Comparison of ENCODE assay signal across 27 mouse cellular contexts in genomic region chr10:94112207-94112606, GRCm38 (mm10). TPM values are rescaled to one million over a fixed set of nuclear protein-coding genes. Genes with fewer than 3 reads are reported as not detected.
DNase-seq lines count a peak whose midpoint lies in the region; ATAC-seq and TF ChIP-seq lines count a peak whose summit lies in the region.
"Had no signal": no experiment of that assay in that cellular context is flagged by ENCODE, and none has a peak within 500 bp of the region (broad histone marks: within the 10 kb centered on the region; RNA-seq: fewer than 3 reads in every experiment).

No protein-coding gene starts in this region.

- H3K9me3 ChIP-seq in forebrain, postnatal 0 days (ENCODE audit: low read length): no peaks in the 10 kb centered on the region
- no peaks in the 10 kb centered on the region for H3K9me3 ChIP-seq in forebrain, embryonic 16.5 days (ENCODE audit: control insufficient read depth, low read length)
- no peaks in the 10 kb centered on the region for H3K9me3 ChIP-seq in hindbrain, postnatal 0 days (ENCODE audit: low read length)
- no peaks in the 10 kb centered on the region for H3K9me3 ChIP-seq in hindbrain, embryonic 14.5 days (ENCODE audit: control insufficient read depth, low read length)
- H3K9me3 ChIP-seq in midbrain, postnatal 0 days (ENCODE audit: low read length): no peaks in the 10 kb centered on the region
- no peaks in the 10 kb centered on the region for H3K9me3 ChIP-seq in midbrain, embryonic 11.5 days (ENCODE audit: control insufficient read depth, low read length)
- H3K9me3 ChIP-seq: forebrain, embryonic 10.5 days; forebrain, embryonic 13.5 days; heart, embryonic 10.5 days; heart, embryonic 13.5 days; hindbrain, embryonic 15.5 days; intestine, embryonic 15.5 days had no signal

- H3K9ac ChIP-seq in forebrain, postnatal 0 days: no peak overlapping the region
- no peak overlapping the region for H3K9ac ChIP-seq in forebrain, embryonic 16.5 days (replicated peaks; ENCODE audit: low read depth, low read length)
- no peak overlapping the region for H3K9ac ChIP-seq in hindbrain, postnatal 0 days (replicated peaks; ENCODE audit: low read length)
- H3K9ac ChIP-seq in hindbrain, embryonic 14.5 days: no peak overlapping the region
- H3K9ac ChIP-seq in midbrain, postnatal 0 days (replicated peaks; ENCODE audit: low read length, poor library complexity, severe bottlenecking): no peak overlapping the region
- H3K9ac ChIP-seq in midbrain, embryonic 11.5 days (ENCODE audit: low read length): no peak overlapping the region
- H3K9ac ChIP-seq: forebrain, embryonic 13.5 days; heart, embryonic 13.5 days; hindbrain, embryonic 15.5 days; intestine, embryonic 15.5 days had no signal

- no peak overlapping the region for H3K27ac ChIP-seq in forebrain, postnatal 0 days (ENCODE audit: low read depth, low read length)
- H3K27ac ChIP-seq in forebrain, embryonic 16.5 days (ENCODE audit: low read length): no peak overlapping the region
- H3K27ac ChIP-seq in hindbrain, postnatal 0 days: peak overlapping the region; percentile 13; the same call in 1 of the 2 replicates
- no peak overlapping the region for H3K27ac ChIP-seq in hindbrain, embryonic 14.5 days
- peak overlapping the region; percentile 18; the same call in 1 of the 2 replicates for H3K27ac ChIP-seq in midbrain, postnatal 0 days (ENCODE audit: low read depth, low read length)
- H3K27ac ChIP-seq in midbrain, embryonic 11.5 days (ENCODE audit: low read depth, low read length): no peak overlapping the region
- H3K27ac ChIP-seq in olfactory bulb, adult 2 months (ENCODE audit: insufficient read depth, low read depth, low read length): peak overlapping the region; percentile 11; the same call in 1 of the 2 replicates
- H3K27ac ChIP-seq: forebrain, embryonic 13.5 days; gastrocnemius, adult 2 months; heart, embryonic 10.5 days; heart, embryonic 13.5 days; hindbrain, embryonic 15.5 days; intestine, embryonic 15.5 days had no signal

- no peaks in the 10 kb centered on the region; the same call in 1 of the 2 replicates for H3K4me1 ChIP-seq in forebrain, postnatal 0 days (ENCODE audit: insufficient read depth)
- H3K4me1 ChIP-seq in forebrain, embryonic 16.5 days (replicated peaks; ENCODE audit: control insufficient read depth, insufficient read depth, low read length): no peaks in the 10 kb centered on the region; the same call in 1 of the 2 replicates
- H3K4me1 ChIP-seq in hindbrain, postnatal 0 days (ENCODE audit: insufficient read depth, low read length): 0 out of 2 replicates have a peak, but pooled peaks cover 4% of the 10 kb centered on the region
- H3K4me1 ChIP-seq in hindbrain, embryonic 14.5 days (replicated peaks; ENCODE audit: control insufficient read depth, insufficient read depth, low read length): no peaks in the 10 kb centered on the region
- H3K4me1 ChIP-seq in midbrain, postnatal 0 days (ENCODE audit: insufficient read depth, low read length): no peaks in the 10 kb centered on the region
- H3K4me1 ChIP-seq in midbrain, embryonic 11.5 days (ENCODE audit: control insufficient read depth, insufficient read depth, low read length): no peaks in the 10 kb centered on the region
- H3K4me1 ChIP-seq in olfactory bulb, adult 2 months (ENCODE audit: control insufficient read depth, insufficient read depth, low read length): no peaks in the 10 kb centered on the region
- H3K4me1 ChIP-seq: forebrain, embryonic 13.5 days; hindbrain, embryonic 15.5 days; intestine, embryonic 15.5 days had no signal

- H3K27me3 ChIP-seq in forebrain, postnatal 0 days (ENCODE audit: insufficient read depth, low read length): no peaks in the 10 kb centered on the region
- no peaks in the 10 kb centered on the region for H3K27me3 ChIP-seq in forebrain, embryonic 16.5 days (replicated peaks; ENCODE audit: control insufficient read depth, insufficient read depth, low read length)
- no peaks in the 10 kb centered on the region for H3K27me3 ChIP-seq in hindbrain, postnatal 0 days (ENCODE audit: insufficient read depth, low read length)
- no peaks in the 10 kb centered on the region for H3K27me3 ChIP-seq in hindbrain, embryonic 14.5 days (ENCODE audit: control insufficient read depth, insufficient read depth, low read length)
- H3K27me3 ChIP-seq in midbrain, postnatal 0 days (ENCODE audit: insufficient read depth, low read length): no peaks in the 10 kb centered on the region
- H3K27me3 ChIP-seq in midbrain, embryonic 11.5 days (ENCODE audit: control insufficient read depth, insufficient read depth, low read length): no peaks in the 10 kb centered on the region
- H3K27me3 ChIP-seq: forebrain, embryonic 13.5 days; heart, embryonic 13.5 days; hindbrain, embryonic 15.5 days; intestine, embryonic 15.5 days had no signal

- WGBS in forebrain, postnatal 0 days: 68% methylated on average over 3 of the region's 3 CpGs
- 72% methylated on average over 3 of the region's 3 CpGs for WGBS in forebrain, embryonic 16.5 days
- 75% methylated on average over 3 of the region's 3 CpGs for WGBS in hindbrain, postnatal 0 days
- WGBS in hindbrain, embryonic 14.5 days: 83% methylated on average over 3 of the region's 3 CpGs
- 71% methylated on average over 3 of the region's 3 CpGs for WGBS in midbrain, postnatal 0 days
- 83% methylated on average over 3 of the region's 3 CpGs for WGBS in midbrain, embryonic 11.5 days
- 53% methylated on average over 3 of the region's 3 CpGs for WGBS in olfactory bulb, adult 2 months

- no peaks in the 10 kb centered on the region for H3K36me3 ChIP-seq in forebrain, postnatal 0 days (ENCODE audit: insufficient read depth)
- H3K36me3 ChIP-seq in forebrain, embryonic 16.5 days (ENCODE audit: control insufficient read depth, insufficient read depth): no peaks in the 10 kb centered on the region
- H3K36me3 ChIP-seq in hindbrain, postnatal 0 days (ENCODE audit: insufficient read depth, low read length): no peaks in the 10 kb centered on the region
- no peaks in the 10 kb centered on the region for H3K36me3 ChIP-seq in hindbrain, embryonic 14.5 days (replicated peaks; ENCODE audit: control insufficient read depth, insufficient read depth)
- H3K36me3 ChIP-seq in midbrain, postnatal 0 days (ENCODE audit: insufficient read depth, low read length): no peaks in the 10 kb centered on the region
- H3K36me3 ChIP-seq in midbrain, embryonic 11.5 days (ENCODE audit: control insufficient read depth, insufficient read depth, low read length): no peaks in the 10 kb centered on the region
- H3K36me3 ChIP-seq: heart, embryonic 13.5 days; hindbrain, embryonic 15.5 days; intestine, embryonic 15.5 days had no signal

- TF ChIP-seq CTCF in forebrain, postnatal 0 days (IDR thresholded peaks at IDR 0.05; ENCODE audit: low read depth): no peak
- no peak for TF ChIP-seq CTCF in hindbrain, postnatal 0 days (IDR thresholded peaks at IDR 0.05; ENCODE audit: low read depth)
- no peak for TF ChIP-seq CTCF in midbrain, postnatal 0 days (IDR thresholded peaks at IDR 0.05)
- no peak for TF ChIP-seq CTCF in olfactory bulb, adult 2 months (IDR thresholded peaks at IDR 0.05; ENCODE audit: insufficient read depth, low read depth, low read length)

- H3K4me2 ChIP-seq in forebrain, postnatal 0 days (ENCODE audit: low read depth): no peak overlapping the region
- no peak overlapping the region for H3K4me2 ChIP-seq in forebrain, embryonic 16.5 days (ENCODE audit: low read length)
- no peak overlapping the region for H3K4me2 ChIP-seq in hindbrain, postnatal 0 days (ENCODE audit: low read depth, low read length)
- no peak overlapping the region for H3K4me2 ChIP-seq in hindbrain, embryonic 14.5 days (replicated peaks)
- no peak overlapping the region for H3K4me2 ChIP-seq in midbrain, postnatal 0 days (ENCODE audit: low read depth, low read length, poor library complexity, severe bottlenecking)
- H3K4me2 ChIP-seq in midbrain, embryonic 11.5 days: no peak overlapping the region
- H3K4me2 ChIP-seq: forebrain, embryonic 13.5 days; heart, embryonic 13.5 days; hindbrain, embryonic 15.5 days; intestine, embryonic 15.5 days had no signal

- no peak for DNase-seq in forebrain, postnatal 0 days
- peak; percentile 37 for DNase-seq in hindbrain, postnatal 0 days (ENCODE audit: low spot score)
- DNase-seq in hindbrain, embryonic 14.5 days (ENCODE audit: low spot score): no peak
- peak; percentile 47 for DNase-seq in midbrain, postnatal 0 days (ENCODE audit: low spot score)
- no peak for DNase-seq in midbrain, embryonic 11.5 days (ENCODE audit: low spot score, missing footprints)
- no peak for DNase-seq in layer of hippocampus, postnatal 25 days (ENCODE audit: extremely low spot score in 1 of 2, low spot score in 1 of 2)
- DNase-seq: adrenal gland, postnatal 10 days; adrenal gland, postnatal 36 days; cerebellum, adult 11 months; cerebellum, adult 2 months; cerebellum, postnatal 10 days; cerebellum, postnatal 36 days; embryo, embryonic 11 days; gastrocnemius, adult 2 months; gastrocnemius, postnatal 14 days; heart, adult 18-20 months; heart, postnatal 14 days; heart, postnatal 4 days had no signal

- H3K4me3 ChIP-seq in forebrain, postnatal 0 days (ENCODE audit: low read depth, low read length): no peak overlapping the region
- no peak overlapping the region for H3K4me3 ChIP-seq in forebrain, embryonic 16.5 days (replicated peaks; ENCODE audit: low read length)
- H3K4me3 ChIP-seq in hindbrain, postnatal 0 days (ENCODE audit: low read length): no peak overlapping the region
- H3K4me3 ChIP-seq in hindbrain, embryonic 14.5 days (replicated peaks; ENCODE audit: low read length): no peak overlapping the region
- H3K4me3 ChIP-seq in midbrain, postnatal 0 days (ENCODE audit: low read depth, low read length): no peak overlapping the region
- no peak overlapping the region for H3K4me3 ChIP-seq in midbrain, embryonic 11.5 days (ENCODE audit: low read depth, low read length)
- H3K4me3 ChIP-seq in olfactory bulb, adult 2 months (ENCODE audit: insufficient read depth, low read depth, low read length): no peak overlapping the region
- H3K4me3 ChIP-seq: forebrain, embryonic 10.5 days; forebrain, embryonic 13.5 days; gastrocnemius, adult 2 months; heart, embryonic 10.5 days; heart, embryonic 13.5 days; hindbrain, embryonic 15.5 days; intestine, embryonic 15.5 days had no signal

- ATAC-seq in forebrain, postnatal 0 days: peak; percentile 24; the same call in 1 of the 2 replicates
- ATAC-seq in forebrain, embryonic 16.5 days: no peak
- peak; percentile 61; the same call in 1 of the 2 replicates for ATAC-seq in hindbrain, postnatal 0 days
- no peak for ATAC-seq in hindbrain, embryonic 14.5 days (ENCODE audit: low FRiP score)
- ATAC-seq in midbrain, postnatal 0 days (ENCODE audit: low FRiP score): no peak
- ATAC-seq in midbrain, embryonic 11.5 days (ENCODE audit: low FRiP score): no peak
- ATAC-seq: activated CD4-positive, CD25-positive, alpha-beta regulatory T cell, adult 4 months; forebrain, embryonic 13.5 days; intestine, embryonic 15.5 days had no signal

- TF ChIP-seq POLR2A in olfactory bulb, adult 2 months (IDR thresholded peaks at IDR 0.05; ENCODE audit: insufficient read depth, low read depth, low read length): no peak

RNA-seq across cellular contexts. Expression of gene Nr2c1, which starts 35.6 kb away (rescaled TPM):
- 4.8 and 8.4 TPM in 2 replicates for total RNA-seq in forebrain, postnatal 0 days (2014; rRNA removed)
- polyA plus RNA-seq in forebrain, postnatal 0 days (2015; fragmentation: Nextera tagmentation; extraction: Ambion mirVana): 2.6 and 3.2 TPM in 2 replicates
- polyA plus RNA-seq in forebrain, embryonic 16.5 days (2015; fragmentation: Nextera tagmentation; extraction: Ambion mirVana): 7.9 and 8.8 TPM in 2 replicates
- total RNA-seq in hindbrain, postnatal 0 days (2014; rRNA removed): 5.2 and 8.5 TPM in 2 replicates
- polyA plus RNA-seq in hindbrain, postnatal 0 days (2015; fragmentation: Nextera tagmentation; extraction: Ambion mirVana): 3.5 and 3.8 TPM in 2 replicates
- 7.0 and 8.0 TPM in 2 replicates for polyA plus RNA-seq in hindbrain, embryonic 14.5 days (2014; fragmentation: Nextera tagmentation; extraction: Ambion mirVana)
- total RNA-seq in midbrain, postnatal 0 days (2014; rRNA removed): 4.9 and 7.8 TPM in 2 replicates
- polyA plus RNA-seq in midbrain, postnatal 0 days (2015; fragmentation: Nextera tagmentation; extraction: Ambion mirVana): 3.3 and 3.9 TPM in 2 replicates
- 10.8 and 12.2 TPM in 2 replicates for polyA plus RNA-seq in midbrain, embryonic 11.5 days (2014; fragmentation: Nextera tagmentation; extraction: Ambion mirVana)
- not detected in 2 replicates for polyA plus RNA-seq in olfactory bulb, adult 2 months (2012; ENCODE audit: insufficient read depth, insufficient read length, low replicate concordance, missing spikeins)
- 1 to 10 TPM; 8.3 to 9.1 TPM for total RNA-seq in layer of hippocampus, postnatal 25 days (2021)

Comparison
In these comparisons a context has a peak if more than half of its experiments do, and no peak if none do; other contexts are left out.
1. ATAC-seq: peak in forebrain, postnatal 0 days (single experiment) and hindbrain, postnatal 0 days (single experiment); none in forebrain, embryonic 16.5 days (single experiment), hindbrain, embryonic 14.5 days (single experiment), midbrain, postnatal 0 days (single experiment) and midbrain, embryonic 11.5 days (single experiment).
2. DNase-seq: peak in hindbrain, postnatal 0 days (single experiment) and midbrain, postnatal 0 days (single experiment); none in forebrain, postnatal 0 days (single experiment), hindbrain, embryonic 14.5 days (single experiment), midbrain, embryonic 11.5 days (single experiment) and layer of hippocampus, postnatal 25 days (0 of 2).
3. H3K27ac ChIP-seq: peak in hindbrain, postnatal 0 days (single experiment), midbrain, postnatal 0 days (single experiment) and olfactory bulb, adult 2 months (single experiment); none in forebrain, postnatal 0 days (single experiment), forebrain, embryonic 16.5 days (single experiment), hindbrain, embryonic 14.5 days (single experiment) and midbrain, embryonic 11.5 days (single experiment).